Mouse (Mus musculus) kidney, adult 8-10 months (tissue): ENCODE measurements around the gene Ddah2.

ENCODE experiments used
- DNase-seq, 2 experiments: peaks; one replicate each; pipeline ENCODE4 v3.0.0; 2022

The Ddah2 gene

GRCm38 (mm10) chr17:35051156-35052086, 7.4 kb upstream of the Ddah2 start:
- DNase-seq, result peak; percentile 71 to 81

- DNase-seq, result no peak
Measured at GRCm38 (mm10) chr17:35052271-35052798, 6.5 kb upstream of the Ddah2 start.

GRCm38 (mm10) chr17:35055691-35056495, 2.9 kb upstream of the Ddah2 start:
- DNase-seq, result no peak

- no peak for DNase-seq
Measured at GRCm38 (mm10) chr17:35057090-35057489, 1.7 kb upstream of the Ddah2 start.

GRCm38 (mm10) chr17:35058316-35058715, 519 bp upstream of the Ddah2 start:
- peak in 1 of 2 experiments; percentile 18 for DNase-seq

- DNase-seq, result no peak
Measured at GRCm38 (mm10) chr17:35060071-35060470, 1.2 kb downstream of the Ddah2 start.

- peak in 1 of 2 experiments; percentile 24 for DNase-seq
Measured at GRCm38 (mm10) chr17:35060737-35061297, 2.0 kb downstream of the Ddah2 start.

GRCm38 (mm10) chr17:35061299-35061698, 2.5 kb downstream of the Ddah2 start:
- no peak for DNase-seq

- no peak for DNase-seq
Measured at GRCm38 (mm10) chr17:35063466-35063865, 4.6 kb downstream of the Ddah2 start.

- no peak for DNase-seq
Measured at GRCm38 (mm10) chr17:35064378-35064877, 5.6 kb downstream of the Ddah2 start.

- peak; percentile 73 to 78 for DNase-seq
Measured at GRCm38 (mm10) chr17:35064951-35065947, 6.4 kb downstream of the Ddah2 start, which contains the start of gene Ly6g6c. Gene Ly6g6c (plus strand): TSS chr17:35065388.

GRCm38 (mm10) chr17:35066084-35066483, 7.2 kb downstream of the Ddah2 start, which contains the start of gene Mpig6b:
Gene Mpig6b (minus strand): TSS chr17:35066184.
- no peak for DNase-seq

GRCm38 (mm10) chr17:35068213-35068914, 9.5 kb downstream of the Ddah2 start:
- no peak for DNase-seq

- DNase-seq, result no peak
Measured at GRCm38 (mm10) chr17:35070556-35071229, 11.9 kb downstream of the Ddah2 start.

GRCm38 (mm10) chr17:35071454-35071853, 12.6 kb downstream of the Ddah2 start:
- DNase-seq, result no peak

- DNase-seq, result no peak
Measured at GRCm38 (mm10) chr17:35074097-35074496, 15.3 kb downstream of the Ddah2 start.

GRCm38 (mm10) chr17:35076507-35077176, 17.8 kb downstream of the Ddah2 start, which contains the start of gene Ly6g6e:
Gene Ly6g6e (plus strand): TSS chr17:35076902.
- DNase-seq, result no peak

- DNase-seq, result no peak
Measured at GRCm38 (mm10) chr17:35077285-35077684, 18.4 kb downstream of the Ddah2 start.

- DNase-seq, result peak; percentile 63 to 69
Measured at GRCm38 (mm10) chr17:35077786-35078233, 19.0 kb downstream of the Ddah2 start, which contains the start of gene Ly6g6d. Gene Ly6g6d (minus strand): TSS chr17:35078065.
